8 mouse cellular contexts compared by ENCODE assay signal in genomic region chr7:116644902-116645650, GRCm38 (mm10).
A peak's percentile ranks its signal among the peaks of the same experiment; 100 is the strongest.
DNase-seq lines count a peak whose midpoint lies in the region; ATAC-seq lines count a peak whose summit lies in the region.
"Had no signal": no experiment of that assay in that cellular context is flagged by ENCODE, and none has a peak within 500 bp of the region (broad histone marks: within the 10 kb centered on the region; RNA-seq: fewer than 3 reads in every experiment).

No protein-coding gene starts in this region.

- ATAC-seq in midbrain, embryonic 16.5 days: no peak
- ATAC-seq in hindbrain, embryonic 16.5 days: peak; percentile 24; the same call in 1 of the 2 replicates

- H3K9ac ChIP-seq in midbrain, embryonic 16.5 days (ENCODE audit: low read depth, low read length): no peak overlapping the region
- H3K9ac ChIP-seq in hindbrain, embryonic 16.5 days (ENCODE audit: low read depth, low read length): no peak overlapping the region
- H3K9ac ChIP-seq: heart, embryonic 13.5 days had no signal

- no peak overlapping the region for H3K4me2 ChIP-seq in midbrain, embryonic 16.5 days (ENCODE audit: low read length)
- no peak overlapping the region; the same call in 1 of the 2 replicates for H3K4me2 ChIP-seq in hindbrain, embryonic 16.5 days (ENCODE audit: low read length)
- H3K4me2 ChIP-seq: heart, embryonic 13.5 days had no signal

- intact Hi-C loops in left cerebral cortex, postnatal 25 days (cut with DNase I): loop anchor here (2.0 to 10.0 kb wide), 3 partner anchors 730 to 1240 kb away; no protein-coding TSS in a partner anchor

- H3K36me3 ChIP-seq in midbrain, embryonic 10.5 days: no peaks in the 10 kb centered on the region
- no peaks in the 10 kb centered on the region for H3K36me3 ChIP-seq in midbrain, embryonic 16.5 days (ENCODE audit: control insufficient read depth, insufficient read depth, low read length)
- H3K36me3 ChIP-seq in hindbrain, embryonic 16.5 days (ENCODE audit: control insufficient read depth, insufficient read depth, low read length): no peaks in the 10 kb centered on the region
- H3K36me3 ChIP-seq: heart, embryonic 13.5 days had no signal

- no peak overlapping the region for H3K27ac ChIP-seq in midbrain, embryonic 10.5 days (replicated peaks)
- no peak overlapping the region for H3K27ac ChIP-seq in midbrain, embryonic 16.5 days (ENCODE audit: low read length)
- no peak overlapping the region for H3K27ac ChIP-seq in hindbrain, embryonic 16.5 days (ENCODE audit: low read depth, low read length)
- H3K27ac ChIP-seq: heart, embryonic 13.5 days had no signal

- 62% methylated on average over 10 of the region's 10 CpGs for WGBS in midbrain, embryonic 10.5 days
- 52% methylated on average over 10 of the region's 10 CpGs for WGBS in midbrain, embryonic 16.5 days
- WGBS in hindbrain, embryonic 16.5 days: 45% methylated on average over 10 of the region's 10 CpGs

- no peaks in the 10 kb centered on the region for H3K27me3 ChIP-seq in midbrain, embryonic 10.5 days (ENCODE audit: low read depth, poor library complexity, severe bottlenecking)
- H3K27me3 ChIP-seq in midbrain, embryonic 16.5 days (ENCODE audit: control insufficient read depth, insufficient read depth, low read depth, low read length): no peaks in the 10 kb centered on the region
- H3K27me3 ChIP-seq in hindbrain, embryonic 16.5 days (replicated peaks; ENCODE audit: control insufficient read depth, insufficient read depth, low read length): no peaks in the 10 kb centered on the region
- H3K27me3 ChIP-seq: heart, embryonic 13.5 days had no signal

- no peak overlapping the region for H3K4me3 ChIP-seq in midbrain, embryonic 10.5 days
- H3K4me3 ChIP-seq in midbrain, embryonic 16.5 days (ENCODE audit: low read depth, low read length): no peak overlapping the region
- no peak overlapping the region for H3K4me3 ChIP-seq in hindbrain, embryonic 16.5 days (ENCODE audit: low read length)
- H3K4me3 ChIP-seq: heart, embryonic 13.5 days had no signal

- peak; percentile 51 for DNase-seq in midbrain, embryonic 10.5 days (ENCODE audit: low spot score)
- DNase-seq in WW6 (ENCODE audit: low read depth, low spot score): peak; percentile 28
- peak; percentile 86 for DNase-seq in embryo, embryonic 10 days (ENCODE audit: low spot score)
- peak; percentile 56 to 69 for DNase-seq in left cerebral cortex, postnatal 25 days (ENCODE audit: low spot score in 2 of 2)
- DNase-seq in retina, postnatal 1 day: peak; percentile 87

- no peaks in the 10 kb centered on the region for H3K9me3 ChIP-seq in midbrain, embryonic 10.5 days (replicated peaks)
- H3K9me3 ChIP-seq in midbrain, embryonic 16.5 days (replicated peaks; ENCODE audit: control insufficient read depth, low read length, poor library complexity, severe bottlenecking): no peaks in the 10 kb centered on the region
- no peaks in the 10 kb centered on the region for H3K9me3 ChIP-seq in hindbrain, embryonic 16.5 days (ENCODE audit: control insufficient read depth, low read length)
- H3K9me3 ChIP-seq: heart, embryonic 13.5 days had no signal

- H3K4me1 ChIP-seq in midbrain, embryonic 10.5 days: no peaks in the 10 kb centered on the region
- no peaks in the 10 kb centered on the region for H3K4me1 ChIP-seq in midbrain, embryonic 16.5 days (ENCODE audit: control insufficient read depth, insufficient read depth, low read length)
- H3K4me1 ChIP-seq in hindbrain, embryonic 16.5 days (ENCODE audit: control insufficient read depth, insufficient read depth, low read depth, low read length): no peaks in the 10 kb centered on the region
- H3K4me1 ChIP-seq: heart, embryonic 13.5 days had no signal

Comparison
In these comparisons a context has a peak if more than half of its experiments do, and no peak if none do; other contexts are left out.
1. DNase-seq: peak in every context shown above with its lines; median percentile 87 in retina, postnatal 1 day; 86 in embryo, embryonic 10 days; 62 in left cerebral cortex, postnatal 25 days; 51 in midbrain, embryonic 10.5 days; 28 in WW6.